Mouse (Mus musculus): ENCODE data around the gene Fgr. TPM values are rescaled to one million over a fixed set of nuclear protein-coding genes. Genes with fewer than 3 reads are reported as not detected.

The Fgr gene
- polyA plus RNA-seq, 1 experiment from 2014 or later = 0.12 TPM

- H3K4me2 ChIP-seq (replicated peaks) = 0 out of 2 replicates have a peak overlapping the region, but pooled peaks have one; percentile 53
- no peaks in the 10 kb centered on the region for H3K27me3 ChIP-seq
- no peak overlapping the region for H3K4me3 ChIP-seq (replicated peaks)
- H3K36me3 ChIP-seq = peaks cover 7% of the 10 kb centered on the region; the same call in 1 of the 2 replicates
- peaks cover 85% of the 10 kb centered on the region for H3K4me1 ChIP-seq (replicated peaks)
- H3K9ac ChIP-seq (replicated peaks) = no peak overlapping the region
- 70% methylated on average over 6 of the region's 6 CpGs for WGBS
- ATAC-seq = no peak
- peak overlapping the region; percentile 81 for H3K27ac ChIP-seq
- H3K9me3 ChIP-seq = no peaks in the 10 kb centered on the region
Observed at GRCm38 (mm10) chr4:133023636-133024035, 49.7 kb downstream of the Fgr start.

- Histone ChIP-seq H3K27me3 (no peaks in the 10 kb centered on the region), H3K9me3 (no peaks in the 10 kb centered on the region), H3K36me3 (peaks cover 7% of the 10 kb centered on the region; the same call in 1 of the 2 replicates), H3K27ac (peak overlapping the region; percentile 64), H3K4me1 (replicated peaks) (peaks cover 82% of the 10 kb centered on the region), H3K4me2 (replicated peaks) (no peak overlapping the region), H3K9ac (replicated peaks) (no peak overlapping the region), H3K4me3 (replicated peaks) (no peak overlapping the region)
- no peak for ATAC-seq
- 31% methylated on average over 3 of the region's 4 CpGs for WGBS
Observed at GRCm38 (mm10) chr4:133024404-133024803, 50.5 kb downstream of the Fgr start.

GRCm38 (mm10) chr4:133024969-133025685, 51.2 kb downstream of the Fgr start:
- no peaks in the 10 kb centered on the region for H3K9me3 ChIP-seq
- no peak for ATAC-seq
- no peaks in the 10 kb centered on the region for H3K27me3 ChIP-seq
- 16% methylated on average over 10 of the region's 10 CpGs for WGBS
- H3K4me1 ChIP-seq (replicated peaks) = peaks cover 82% of the 10 kb centered on the region
- H3K4me2 ChIP-seq (replicated peaks) = 0 out of 2 replicates have a peak overlapping the region, but pooled peaks have one; percentile 5
- no peak overlapping the region for H3K4me3 ChIP-seq (replicated peaks)
- peaks cover 10% of the 10 kb centered on the region; the same call in 1 of the 2 replicates for H3K36me3 ChIP-seq
- H3K27ac ChIP-seq = peak overlapping the region; percentile 64
- H3K9ac ChIP-seq (replicated peaks) = peak overlapping the region; percentile 28; the same call in 1 of the 2 replicates

GRCm38 (mm10) chr4:133026272-133026671, 52.4 kb downstream of the Fgr start:
- H3K27ac ChIP-seq = peak overlapping the region; percentile 56; the same call in 1 of the 2 replicates
- no peak for ATAC-seq
- no peak overlapping the region for H3K4me3 ChIP-seq (replicated peaks)
- H3K27me3 ChIP-seq = no peaks in the 10 kb centered on the region
- peaks cover 10% of the 10 kb centered on the region; the same call in 1 of the 2 replicates for H3K36me3 ChIP-seq
- 0 out of 2 replicates have a peak overlapping the region, but pooled peaks have one; percentile 5 for H3K9ac ChIP-seq (replicated peaks)
- 69% methylated on average over 10 of the region's 10 CpGs for WGBS
- no peak overlapping the region for H3K4me2 ChIP-seq (replicated peaks)
- H3K9me3 ChIP-seq = no peaks in the 10 kb centered on the region
- peaks cover 71% of the 10 kb centered on the region for H3K4me1 ChIP-seq (replicated peaks)

- ATAC-seq = no peak
- H3K4me1 ChIP-seq (replicated peaks) = peaks cover 64% of the 10 kb centered on the region
- no peak overlapping the region for H3K4me3 ChIP-seq (replicated peaks)
- H3K9me3 ChIP-seq = no peaks in the 10 kb centered on the region
- no peak overlapping the region for H3K9ac ChIP-seq (replicated peaks)
- H3K4me2 ChIP-seq (replicated peaks) = no peak overlapping the region
- WGBS = 7% methylated on average over 2 of the region's 2 CpGs
- peaks cover 10% of the 10 kb centered on the region; the same call in 1 of the 2 replicates for H3K36me3 ChIP-seq
- H3K27ac ChIP-seq = peak overlapping the region; percentile 52
- H3K27me3 ChIP-seq = no peaks in the 10 kb centered on the region
Observed at GRCm38 (mm10) chr4:133026826-133027375, 53.0 kb downstream of the Fgr start.

GRCm38 (mm10) chr4:133027721-133028120, 53.8 kb downstream of the Fgr start:
- WGBS = 58% methylated on average over 10 of the region's 10 CpGs
- H3K27ac ChIP-seq = no peak overlapping the region
- no peak overlapping the region for H3K4me2 ChIP-seq (replicated peaks)
- H3K36me3 ChIP-seq = peaks cover 10% of the 10 kb centered on the region; the same call in 1 of the 2 replicates
- peaks cover 56% of the 10 kb centered on the region for H3K4me1 ChIP-seq (replicated peaks)
- no peaks in the 10 kb centered on the region for H3K9me3 ChIP-seq
- H3K9ac ChIP-seq (replicated peaks) = no peak overlapping the region
- no peaks in the 10 kb centered on the region for H3K27me3 ChIP-seq
- no peak overlapping the region for H3K4me3 ChIP-seq (replicated peaks)
- ATAC-seq = no peak

GRCm38 (mm10) chr4:133028193-133028592, 54.3 kb downstream of the Fgr start:
- Histone ChIP-seq H3K4me1 (replicated peaks) (peaks cover 52% of the 10 kb centered on the region), H3K27me3 (no peaks in the 10 kb centered on the region), H3K9me3 (no peaks in the 10 kb centered on the region), H3K36me3 (peaks cover 10% of the 10 kb centered on the region; the same call in 1 of the 2 replicates), H3K4me3 (replicated peaks) (no peak overlapping the region), H3K27ac (no peak overlapping the region), H3K4me2 (replicated peaks) (no peak overlapping the region), H3K9ac (replicated peaks) (no peak overlapping the region)
- 92% methylated on average over 6 of the region's 6 CpGs for WGBS
- ATAC-seq = no peak

GRCm38 (mm10) chr4:133028875-133029274, 55.0 kb downstream of the Fgr start:
- no peak overlapping the region for H3K4me2 ChIP-seq (replicated peaks)
- peaks cover 45% of the 10 kb centered on the region for H3K4me1 ChIP-seq (replicated peaks)
- no peak overlapping the region for H3K4me3 ChIP-seq (replicated peaks)
- ATAC-seq = no peak
- peaks cover 10% of the 10 kb centered on the region; the same call in 1 of the 2 replicates for H3K36me3 ChIP-seq
- H3K9ac ChIP-seq (replicated peaks) = no peak overlapping the region
- 89% methylated on average over 6 of the region's 6 CpGs for WGBS
- H3K9me3 ChIP-seq = no peaks in the 10 kb centered on the region
- H3K27ac ChIP-seq = no peak overlapping the region
- no peaks in the 10 kb centered on the region for H3K27me3 ChIP-seq

- H3K4me2 ChIP-seq (replicated peaks) = no peak overlapping the region
- H3K9me3 ChIP-seq = no peaks in the 10 kb centered on the region
- ATAC-seq = no peak
- 92% methylated on average over 8 of the region's 8 CpGs for WGBS
- no peak overlapping the region for H3K9ac ChIP-seq (replicated peaks)
- H3K4me1 ChIP-seq (replicated peaks) = peaks cover 21% of the 10 kb centered on the region
- peaks cover 8% of the 10 kb centered on the region; the same call in 1 of the 2 replicates for H3K36me3 ChIP-seq
- H3K4me3 ChIP-seq (replicated peaks) = no peak overlapping the region
- no peak overlapping the region for H3K27ac ChIP-seq
- peaks cover 21% of the 10 kb centered on the region for H3K27me3 ChIP-seq
Observed at GRCm38 (mm10) chr4:133032410-133033095, 58.7 kb downstream of the Fgr start.

- ATAC-seq = no peak
- Histone ChIP-seq H3K27ac (no peak overlapping the region), H3K36me3 (0 out of 2 replicates have a peak, but pooled peaks cover 3% of the 10 kb centered on the region), H3K4me2 (replicated peaks) (no peak overlapping the region), H3K4me3 (replicated peaks) (no peak overlapping the region), H3K27me3 (peaks cover 33% of the 10 kb centered on the region), H3K9me3 (no peaks in the 10 kb centered on the region), H3K4me1 (replicated peaks) (peaks cover 37% of the 10 kb centered on the region), H3K9ac (replicated peaks) (no peak overlapping the region)
- 84% methylated on average over 10 of the region's 10 CpGs for WGBS
Observed at GRCm38 (mm10) chr4:133034478-133034877, 60.6 kb downstream of the Fgr start.

GRCm38 (mm10) chr4:133035446-133035845, 61.6 kb downstream of the Fgr start:
- H3K9me3 ChIP-seq = no peaks in the 10 kb centered on the region
- no peak overlapping the region for H3K4me2 ChIP-seq (replicated peaks)
- H3K27ac ChIP-seq = no peak overlapping the region
- H3K27me3 ChIP-seq = peaks cover 40% of the 10 kb centered on the region
- H3K4me1 ChIP-seq (replicated peaks) = peaks cover 41% of the 10 kb centered on the region
- no peak overlapping the region for H3K9ac ChIP-seq (replicated peaks)
- no peak for ATAC-seq
- no peaks in the 10 kb centered on the region for H3K36me3 ChIP-seq
- WGBS = 93% methylated on average over 1 of the region's 1 CpGs
- no peak overlapping the region for H3K4me3 ChIP-seq (replicated peaks)

GRCm38 (mm10) chr4:133035946-133036345, 62.1 kb downstream of the Fgr start:
- H3K27ac ChIP-seq = no peak overlapping the region
- ATAC-seq = no peak
- H3K4me2 ChIP-seq (replicated peaks) = no peak overlapping the region
- H3K4me3 ChIP-seq (replicated peaks) = no peak overlapping the region
- no peaks in the 10 kb centered on the region for H3K36me3 ChIP-seq
- no peaks in the 10 kb centered on the region for H3K9me3 ChIP-seq
- peaks cover 44% of the 10 kb centered on the region for H3K4me1 ChIP-seq (replicated peaks)
- no peak overlapping the region for H3K9ac ChIP-seq (replicated peaks)
- WGBS = 82% methylated on average over 3 of the region's 3 CpGs
- H3K27me3 ChIP-seq = peaks cover 42% of the 10 kb centered on the region

Measured in midbrain, embryonic 13.5 days (tissue).